Mouse (Mus musculus) hindbrain, embryonic 11.5 days (tissue): Measurements from ENCODE around the gene Arhgap8. TPM values are rescaled to one million over a fixed set of nuclear protein-coding genes. Genes with fewer than 3 reads are reported as not detected.

Experiments
- ATAC-seq: fragments of 200-750 bp; cut with Nextera tagmentation; 2 replicates; pipeline ENCODE4 v1.8.0; 2017; ENCODE audit warnings: mild to moderate bottlenecking, moderate TSS enrichment, moderate library complexity; ENCODE audit not compliant: low FRiP score
- DNase-seq: peaks from one replicate; pipeline ENCODE4 v3.0.0-alpha.2; 2015; ENCODE audit warnings: low spot score
- H3K27ac ChIP-seq: fragments of 300-500 bp; sonication (generic); 2 replicates; pipeline ENCODE4 v1.5.1; 2014; ENCODE audit warnings: mild to moderate bottlenecking, low read depth, low read length
- H3K27me3 ChIP-seq: fragments of 300-500 bp; sonication (generic); 2 replicates; pipeline ENCODE4 v1.6.1; 2014; ENCODE audit warnings: mild to moderate bottlenecking, low read length, moderate library complexity, mixed read lengths; ENCODE audit not compliant: control insufficient read depth, insufficient read depth
- H3K36me3 ChIP-seq: fragments of 300-500 bp; sonication (generic); 2 replicates; pipeline ENCODE4 v1.6.1; 2014; ENCODE audit warnings: mild to moderate bottlenecking, low read length, moderate library complexity, mixed read lengths; ENCODE audit not compliant: control insufficient read depth, insufficient read depth
- H3K4me1 ChIP-seq: fragments of 300-500 bp; sonication (generic); replicated peaks from 2 replicates; pipeline ENCODE4 v1.6.1; 2014; ENCODE audit warnings: low read length, mixed read lengths; ENCODE audit not compliant: control insufficient read depth, insufficient read depth
- H3K4me2 ChIP-seq: fragments of 300-500 bp; sonication (generic); replicated peaks from 2 replicates; pipeline ENCODE4 v1.6.1; 2014; ENCODE audit warnings: mild to moderate bottlenecking, low read depth, low read length
- H3K4me3 ChIP-seq: fragments of 300-500 bp; sonication (generic); 2 replicates; pipeline ENCODE4 v1.5.1; 2014; ENCODE audit warnings: low read depth, low read length
- H3K9ac ChIP-seq: fragments of 300-500 bp; sonication (generic); 2 replicates; pipeline ENCODE4 v1.6.1; 2014; ENCODE audit warnings: low read depth, low read length
- H3K9me3 ChIP-seq: fragments of 300-500 bp; sonication (generic); 2 replicates; pipeline ENCODE4 v1.6.1; 2016; ENCODE audit warnings: low read length; ENCODE audit not compliant: control insufficient read depth
- WGBS: fragments of 180-500 bp; shearing (Covaris S2); extraction: QIAGEN DNeasy Blood & Tissue Kit; methylation state at CpG from one replicate; pipeline ENCODE4 v1.1.7; 2014; 5-methylcytosine and 5-hydroxymethylcytosine counted together
- polyA plus RNA-seq: library from polyadenylated mRNA; unstranded; fragments of >200 nt; fragmentation: Nextera tagmentation; extraction: Ambion mirVana; gene quantifications from 2 replicates; pipeline ENCODE4 v1.2.1, GENCODE M21; 2014

Arhgap8 gene
- polyA plus RNA-seq, 1 experiment from 2014 or later = 2.9 TPM

- no peak overlapping the region for H3K4me2 ChIP-seq
- no peak overlapping the region for H3K9ac ChIP-seq
These were observed 12.5 kb downstream of the Arhgap8 start for GRCm38 (mm10) chr15:84732425-84732749.

GRCm38 (mm10) chr15:84736346-84736993 lies 16.6 kb downstream of the Arhgap8 start:
- no peak for ATAC-seq
- H3K4me3 ChIP-seq = no peak overlapping the region
- H3K9me3 ChIP-seq = no peaks in the 10 kb centered on the region
- H3K27me3 ChIP-seq = no peaks in the 10 kb centered on the region
- H3K9ac ChIP-seq = no peak overlapping the region
- H3K27ac ChIP-seq = no peak overlapping the region
- no peak overlapping the region for H3K4me2 ChIP-seq
- no peaks in the 10 kb centered on the region for H3K4me1 ChIP-seq
- 69% methylated on average over 11 of the region's 11 CpGs for WGBS
- no peak for DNase-seq
- H3K36me3 ChIP-seq = no peaks in the 10 kb centered on the region

More at GRCm38 (mm10) chr15:84732425-84732749, 12.5 kb downstream of the Arhgap8 start:
- Histone ChIP-seq H3K4me3 (no peak overlapping the region), H3K27me3 (no peaks in the 10 kb centered on the region), H3K4me1 (no peaks in the 10 kb centered on the region), H3K27ac (no peak overlapping the region), H3K9me3 (no peaks in the 10 kb centered on the region), H3K36me3 (no peaks in the 10 kb centered on the region)
- DNase-seq = no peak
- ATAC-seq = no peak
- WGBS = 60% methylated on average over 4 of the region's 4 CpGs

GRCm38 (mm10) chr15:84736994-84737346 lies 17.1 kb downstream of the Arhgap8 start:
- ATAC-seq = no peak
- Histone ChIP-seq H3K36me3 (no peaks in the 10 kb centered on the region), H3K4me1 (no peaks in the 10 kb centered on the region), H3K9me3 (no peaks in the 10 kb centered on the region), H3K27me3 (no peaks in the 10 kb centered on the region), H3K9ac (no peak overlapping the region), H3K27ac (no peak overlapping the region), H3K4me2 (no peak overlapping the region), H3K4me3 (no peak overlapping the region)
- WGBS = 39% methylated on average over 2 of the region's 4 CpGs
- no peak for DNase-seq

GRCm38 (mm10) chr15:84738246-84738645 lies 18.4 kb downstream of the Arhgap8 start:
- no peak overlapping the region for H3K4me3 ChIP-seq
- no peak overlapping the region for H3K4me2 ChIP-seq
- no peak overlapping the region for H3K27ac ChIP-seq
- 85% methylated on average over 7 of the region's 7 CpGs for WGBS
- H3K27me3 ChIP-seq = no peaks in the 10 kb centered on the region
- no peak overlapping the region for H3K9ac ChIP-seq
- ATAC-seq (no peak), DNase-seq (no peak)
- no peaks in the 10 kb centered on the region for H3K36me3 ChIP-seq
- no peaks in the 10 kb centered on the region for H3K4me1 ChIP-seq
- no peaks in the 10 kb centered on the region for H3K9me3 ChIP-seq

GRCm38 (mm10) chr15:84741573-84741972 lies 21.7 kb downstream of the Arhgap8 start:
- 85% methylated on average over 3 of the region's 3 CpGs for WGBS
- Histone ChIP-seq H3K9me3 (no peaks in the 10 kb centered on the region), H3K27ac (no peak overlapping the region), H3K4me1 (no peaks in the 10 kb centered on the region), H3K36me3 (no peaks in the 10 kb centered on the region), H3K9ac (no peak overlapping the region), H3K27me3 (no peaks in the 10 kb centered on the region), H3K4me2 (no peak overlapping the region), H3K4me3 (no peak overlapping the region)
- ATAC-seq = no peak
- no peak for DNase-seq

- no peak overlapping the region for H3K27ac ChIP-seq
- H3K27me3 ChIP-seq = no peaks in the 10 kb centered on the region
- H3K4me3 ChIP-seq = no peak overlapping the region
- ATAC-seq = no peak
- no peaks in the 10 kb centered on the region for H3K4me1 ChIP-seq
- H3K4me2 ChIP-seq = no peak overlapping the region
- no peaks in the 10 kb centered on the region for H3K36me3 ChIP-seq
- WGBS = 17% methylated on average over 3 of the region's 3 CpGs
- no peak overlapping the region for H3K9ac ChIP-seq
- H3K9me3 ChIP-seq = no peaks in the 10 kb centered on the region
- no peak for DNase-seq
These were observed 23.5 kb downstream of the Arhgap8 start for GRCm38 (mm10) chr15:84743347-84743746.

- no peaks in the 10 kb centered on the region for H3K4me1 ChIP-seq
- no peaks in the 10 kb centered on the region for H3K27me3 ChIP-seq
- no peak overlapping the region for H3K4me2 ChIP-seq
- no peak overlapping the region for H3K27ac ChIP-seq
- WGBS = 14% methylated on average over 2 of the region's 2 CpGs
- H3K9ac ChIP-seq = no peak overlapping the region
- no peak for ATAC-seq
- no peak for DNase-seq
- H3K9me3 ChIP-seq = no peaks in the 10 kb centered on the region
- H3K36me3 ChIP-seq = no peaks in the 10 kb centered on the region
- H3K4me3 ChIP-seq = no peak overlapping the region
These were observed 24.5 kb downstream of the Arhgap8 start for GRCm38 (mm10) chr15:84744308-84744707.

GRCm38 (mm10) chr15:84745831-84746230 lies 26.0 kb downstream of the Arhgap8 start:
- no peak overlapping the region for H3K9ac ChIP-seq
- H3K4me1 ChIP-seq = no peaks in the 10 kb centered on the region
- ATAC-seq = no peak
- no peaks in the 10 kb centered on the region for H3K27me3 ChIP-seq
- H3K4me2 ChIP-seq = no peak overlapping the region
- no peak overlapping the region for H3K27ac ChIP-seq
- no peak overlapping the region for H3K4me3 ChIP-seq
- DNase-seq = no peak
- H3K36me3 ChIP-seq = no peaks in the 10 kb centered on the region
- H3K9me3 ChIP-seq = no peaks in the 10 kb centered on the region
- WGBS = 92% methylated on average over 4 of the region's 4 CpGs

GRCm38 (mm10) chr15:84754987-84755386 lies 35.1 kb downstream of the Arhgap8 start:
- peaks cover 4% of the 10 kb centered on the region for H3K27me3 ChIP-seq
- H3K27ac ChIP-seq = no peak overlapping the region
- DNase-seq = peak; percentile 90
- no peak overlapping the region for H3K4me3 ChIP-seq
- ATAC-seq = peak; percentile 60; the same call in 1 of the 2 replicates
- H3K36me3 ChIP-seq = no peaks in the 10 kb centered on the region
- H3K4me1 ChIP-seq = 0 out of 2 replicates have a peak, but pooled peaks cover 3% of the 10 kb centered on the region
- 10% methylated on average over 3 of the region's 3 CpGs for WGBS
- H3K4me2 ChIP-seq = no peak overlapping the region
- no peaks in the 10 kb centered on the region for H3K9me3 ChIP-seq
- no peak overlapping the region for H3K9ac ChIP-seq
